15 mouse cellular contexts compared by ENCODE assay signal in genomic region chr4:66478601-66479217, GRCm38 (mm10).
DNase-seq lines count a peak whose midpoint lies in the region; ATAC-seq and TF ChIP-seq lines count a peak whose summit lies in the region.
"Had no signal": no experiment of that assay in that cellular context is flagged by ENCODE, and none has a peak within 500 bp of the region (broad histone marks: within the 10 kb centered on the region; RNA-seq: fewer than 3 reads in every experiment).

No protein-coding gene starts in this region.

- no peak overlapping the region for H3K9ac ChIP-seq in neural tube, embryonic 14.5 days (replicated peaks; ENCODE audit: low read depth, low read length)
- H3K9ac ChIP-seq: embryonic facial prominence, embryonic 13.5 days; lung, embryonic 15.5 days had no signal

- H3K36me3 ChIP-seq in neural tube, embryonic 14.5 days (ENCODE audit: control insufficient read depth, insufficient read depth, low read length): no peaks in the 10 kb centered on the region
- no peaks in the 10 kb centered on the region for H3K36me3 ChIP-seq in thymus, adult 2 months (ENCODE audit: control insufficient read depth, insufficient read depth, low read length)
- H3K36me3 ChIP-seq: embryonic facial prominence, embryonic 13.5 days; forebrain, embryonic 10.5 days; lung, embryonic 15.5 days had no signal

- no peak overlapping the region for H3K4me2 ChIP-seq in neural tube, embryonic 14.5 days (ENCODE audit: low read depth, low read length)
- H3K4me2 ChIP-seq: embryonic facial prominence, embryonic 13.5 days; lung, embryonic 15.5 days had no signal

- H3K4me3 ChIP-seq in neural tube, embryonic 14.5 days (ENCODE audit: low read depth, low read length): no peak overlapping the region
- H3K4me3 ChIP-seq in thymus, adult 2 months (ENCODE audit: control insufficient read depth, insufficient read depth, low read length): no peak overlapping the region
- H3K4me3 ChIP-seq: embryonic facial prominence, embryonic 13.5 days; forebrain, embryonic 10.5 days; gastrocnemius, adult 2 months; lung, embryonic 15.5 days; megakaryocyte, embryonic 14.5 days had no signal

- 54% methylated on average over 8 of the region's 8 CpGs for WGBS in neural tube, embryonic 14.5 days
- 90% methylated on average over 8 of the region's 8 CpGs for whole genome bisulfite sequencing in thymus, adult 2 months

- no peak for TF ChIP-seq CTCF in thymus, adult 2 months (IDR thresholded peaks at IDR 0.05; ENCODE audit: borderline replicate concordance, control insufficient read depth, extremely low read depth, insufficient read depth, low read length, poor library complexity)

- H3K27me3 ChIP-seq in neural tube, embryonic 14.5 days (ENCODE audit: control insufficient read depth, insufficient read depth, low read length): no peaks in the 10 kb centered on the region
- no peaks in the 10 kb centered on the region for H3K27me3 ChIP-seq in thymus, adult 2 months (ENCODE audit: control insufficient read depth, insufficient read depth, low read length)
- H3K27me3 ChIP-seq: embryonic facial prominence, embryonic 13.5 days; lung, embryonic 15.5 days; megakaryocyte, embryonic 14.5 days had no signal

- H3K27ac ChIP-seq in neural tube, embryonic 14.5 days (ENCODE audit: low read depth, low read length): no peak overlapping the region
- H3K27ac ChIP-seq in thymus, adult 2 months (ENCODE audit: control insufficient read depth, insufficient read depth, low read length): no peak overlapping the region
- H3K27ac ChIP-seq: embryonic facial prominence, embryonic 13.5 days; forebrain, embryonic 10.5 days; gastrocnemius, adult 2 months; lung, embryonic 15.5 days had no signal

- peak; percentile 64; the same call in 1 of the 2 replicates for ATAC-seq in neural tube, embryonic 14.5 days (ENCODE audit: low read depth)

- no peaks in the 10 kb centered on the region for H3K4me1 ChIP-seq in neural tube, embryonic 14.5 days (ENCODE audit: control insufficient read depth, insufficient read depth, low read length)
- no peaks in the 10 kb centered on the region for H3K4me1 ChIP-seq in thymus, adult 2 months (replicated peaks; ENCODE audit: control insufficient read depth, insufficient read depth, low read length)
- H3K4me1 ChIP-seq: forebrain, embryonic 10.5 days; lung, embryonic 15.5 days; megakaryocyte, embryonic 14.5 days had no signal

- peak; percentile 30 for DNase-seq in cerebellum, adult 8-10 months
- no peak for DNase-seq in cerebellum, postnatal 14 days
- peak; percentile 20 for DNase-seq in embryo, embryonic 11.5 days (ENCODE audit: low read depth, low spot score)
- peak; percentile 43 for DNase-seq in kidney, postnatal 10 days
- DNase-seq in lung, postnatal 36 days: no peak
- DNase-seq in adrenal gland, adult 18-20 months (ENCODE audit: low spot score in 2 of 2): no peak
- no peak for DNase-seq in thymus, adult 2 months
- DNase-seq: adrenal gland, postnatal 10 days; gastrocnemius, adult 2 months; thymus, postnatal 4 days had no signal

- TF ChIP-seq POLR2A in thymus, adult 2 months (IDR thresholded peaks at IDR 0.05; ENCODE audit: control insufficient read depth, extremely low read depth, insufficient read depth, low read length, poor library complexity): no peak

- H3K9me3 ChIP-seq in neural tube, embryonic 14.5 days (ENCODE audit: control insufficient read depth, low read length): no peaks in the 10 kb centered on the region
- H3K9me3 ChIP-seq: embryonic facial prominence, embryonic 13.5 days; forebrain, embryonic 10.5 days; lung, embryonic 15.5 days; megakaryocyte, embryonic 14.5 days had no signal

Comparison
In these comparisons a context has a peak if more than half of its experiments do, and no peak if none do; other contexts are left out.
1. DNase-seq: peak in cerebellum, adult 8-10 months (single experiment), embryo, embryonic 11.5 days (single experiment) and kidney, postnatal 10 days (single experiment); none in cerebellum, postnatal 14 days (0 of 2), lung, postnatal 36 days (single experiment), adrenal gland, adult 18-20 months (0 of 2) and thymus, adult 2 months (single experiment).